Mouse (Mus musculus) spleen, postnatal 36 days (tissue): ENCODE measurements at regions not wholly inside any gene's neighbourhood (a gene's known extent, or its start where the extent isn't known, plus 50 kb on each side); places are given as distances from the start of the nearest gene placed in this dataset.

ENCODE experiments used
- DNase-seq, 2 experiments: peaks; one replicate each; pipeline ENCODE4 v3.0.0; 2022; ENCODE audit warnings: low spot score in 2 of 2, mixed read lengths in 1 of 2

- DNase-seq, result no peak
These were observed 56.2 kb downstream of the Gm26897 start for GRCm38 (mm10) chr5:111789904-111790303.

DNA sequence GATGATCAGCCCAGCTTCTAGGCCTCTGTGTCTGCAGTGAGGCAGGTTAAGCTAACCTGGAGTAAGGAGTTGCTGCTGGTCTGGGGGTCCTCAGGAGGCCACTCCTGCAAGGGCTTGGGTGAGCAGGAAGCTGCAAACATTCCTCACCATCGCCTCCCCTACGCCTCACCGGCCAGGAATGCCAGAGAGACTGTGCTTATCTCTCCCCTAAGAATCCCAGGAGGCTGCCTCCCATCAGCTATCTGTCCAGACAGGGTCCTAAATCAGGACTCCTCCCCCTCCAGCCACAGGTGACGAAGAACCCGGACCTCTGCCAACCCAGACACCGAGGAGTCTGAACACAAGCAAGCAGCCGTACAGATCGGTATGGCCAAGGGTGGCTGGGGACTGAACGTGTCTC, 56.8 kb downstream of the Gm26897 start:
- no peak for DNase-seq

- DNase-seq, result no peak
These were observed 57.4 kb downstream of the Gm26897 start for GRCm38 (mm10) chr5:111791089-111791561.

DNA sequence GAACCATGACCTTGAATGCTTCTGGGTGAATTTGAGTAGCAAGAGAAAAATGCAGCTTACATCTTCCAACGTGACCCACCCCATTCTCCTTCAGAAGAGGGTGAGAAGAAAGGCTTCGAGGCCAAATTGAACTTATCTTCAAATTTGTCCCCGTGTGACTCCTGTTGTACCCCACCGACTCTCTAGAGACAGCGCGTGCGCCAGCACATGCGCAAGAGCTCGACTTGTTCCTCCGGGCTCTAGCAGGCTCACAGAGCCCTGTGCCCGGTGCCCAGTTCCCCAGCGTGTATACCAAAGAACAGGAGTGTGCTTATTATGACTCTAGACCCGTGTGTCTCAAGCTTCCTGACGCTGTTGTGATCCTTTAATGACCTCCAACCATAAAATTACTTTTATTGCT, 59.0 kb downstream of the Gm26897 start:
- no peak for DNase-seq

GRCm38 (mm10) chr5:111793178-111793577, 59.5 kb downstream of the Gm26897 start:
- no peak for DNase-seq

DNA sequence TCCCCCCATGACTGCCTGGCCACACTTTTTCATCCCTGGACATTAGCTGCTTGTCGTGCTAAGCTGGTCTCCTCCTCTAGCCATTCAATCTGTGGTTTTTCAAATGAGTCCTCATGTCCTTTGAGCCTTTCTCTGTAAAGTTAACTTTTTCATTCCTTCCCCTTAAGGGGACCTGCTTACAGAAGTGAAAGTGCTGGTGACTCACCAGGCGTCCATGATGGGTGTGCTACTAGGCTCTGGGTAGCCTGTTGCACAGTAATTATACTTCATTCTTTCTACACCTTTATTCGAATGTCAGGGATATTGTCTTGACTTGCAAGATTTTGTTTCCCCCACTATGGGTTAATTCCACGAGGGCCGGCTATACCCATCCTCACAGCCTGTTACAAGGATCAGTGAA, 63.2 kb downstream of the Gm26897 start:
- DNase-seq, result no peak

DNA sequence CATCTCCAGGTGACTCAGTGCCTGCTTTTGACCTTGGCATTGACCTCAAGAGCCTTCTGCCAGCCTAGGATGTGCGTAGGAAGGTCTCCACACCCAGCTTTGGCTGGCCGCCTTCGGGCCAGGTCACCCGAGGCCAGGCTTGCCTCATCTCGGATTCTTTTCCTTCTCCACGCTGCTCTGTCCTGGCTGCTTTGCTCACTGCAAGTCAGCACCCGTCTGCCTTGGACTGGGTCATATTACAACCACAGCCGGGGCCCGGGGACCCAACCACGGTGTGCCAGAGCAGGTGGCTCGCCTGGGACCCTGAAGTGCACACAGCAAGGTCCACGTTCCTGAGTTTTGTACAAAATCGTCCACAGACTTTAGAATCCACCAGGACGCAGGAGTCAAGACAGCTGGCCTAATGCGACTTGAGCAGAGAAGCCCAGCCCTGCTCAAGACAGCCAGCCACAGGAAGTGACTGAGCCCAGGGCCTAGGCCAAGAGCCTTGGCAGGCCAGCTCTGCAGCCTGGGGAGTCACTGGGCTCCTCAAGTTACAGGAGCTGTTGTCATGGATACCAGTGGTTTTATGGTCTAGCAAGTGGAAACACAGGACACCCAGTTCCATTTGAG, 66.1 kb downstream of the Gm26897 start:
- DNase-seq, result no peak

GRCm38 (mm10) chr5:111800511-111800910, 66.8 kb downstream of the Gm26897 start:
- DNase-seq, result no peak

DNA sequence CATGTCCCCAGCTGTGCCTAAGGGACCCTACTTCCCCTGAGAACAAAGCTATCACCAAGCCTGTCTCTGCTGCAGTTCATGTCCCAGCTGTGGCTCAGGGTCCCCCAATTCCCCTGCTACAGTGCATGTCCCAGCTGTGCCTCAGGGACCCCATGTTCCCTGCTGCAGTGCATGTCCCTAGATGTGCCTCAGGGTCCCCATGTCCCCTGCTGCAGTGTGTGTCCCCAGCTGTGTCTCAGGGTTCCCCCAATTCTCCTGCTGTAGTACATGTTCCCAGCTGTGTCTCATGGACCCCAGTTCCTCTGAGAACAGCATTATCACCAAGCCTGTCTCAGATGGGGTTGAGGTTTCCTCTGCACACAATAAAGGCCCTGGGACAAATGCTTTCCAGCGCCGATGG, 67.3 kb downstream of the Gm26897 start:
- DNase-seq, result no peak

GRCm38 (mm10) chr5:111804542-111804941, 70.8 kb downstream of the Gm26897 start:
- DNase-seq, result no peak

DNA sequence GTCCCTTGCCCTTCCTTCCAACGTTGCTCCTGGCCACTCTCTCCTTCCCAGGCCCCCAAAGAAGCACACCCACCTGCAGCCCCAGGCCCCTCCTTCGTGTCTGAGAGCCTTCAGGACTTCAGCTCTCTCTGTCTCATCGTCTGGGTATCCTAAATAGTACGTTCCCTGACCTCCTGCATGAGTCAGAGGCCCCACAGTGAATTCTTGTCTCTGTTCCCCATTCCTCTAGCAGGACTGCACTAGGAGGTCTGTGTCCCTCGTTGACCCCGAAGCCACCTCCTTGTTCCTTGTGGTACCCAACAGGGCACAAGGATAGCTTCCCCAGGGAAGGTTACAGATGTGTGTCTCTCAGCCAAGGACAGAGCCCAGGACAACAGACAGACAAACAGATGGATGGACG, 71.4 kb downstream of the Gm26897 start:
- no peak for DNase-seq

DNA sequence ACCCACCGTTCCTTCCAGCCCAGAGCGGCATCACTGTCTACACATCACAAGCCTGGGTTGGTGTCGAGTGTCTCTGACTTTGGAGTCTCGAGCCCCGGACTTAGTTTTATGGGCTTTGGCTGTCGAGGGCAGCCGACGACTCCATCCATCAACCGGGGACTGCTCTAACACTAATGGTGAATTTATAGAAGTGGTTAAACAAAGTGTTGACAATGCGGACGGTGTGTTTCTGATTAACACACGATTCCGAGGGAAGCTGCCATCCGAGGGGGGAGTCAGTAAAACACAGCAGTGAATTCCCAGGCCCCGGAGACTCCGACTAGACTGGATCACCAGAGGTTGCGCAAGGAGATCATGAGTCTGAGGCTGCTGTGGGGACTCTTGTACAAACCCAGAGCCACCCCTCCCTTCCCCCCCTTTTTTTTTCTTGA, 72.1 kb downstream of the Gm26897 start:
- no peak for DNase-seq

DNA sequence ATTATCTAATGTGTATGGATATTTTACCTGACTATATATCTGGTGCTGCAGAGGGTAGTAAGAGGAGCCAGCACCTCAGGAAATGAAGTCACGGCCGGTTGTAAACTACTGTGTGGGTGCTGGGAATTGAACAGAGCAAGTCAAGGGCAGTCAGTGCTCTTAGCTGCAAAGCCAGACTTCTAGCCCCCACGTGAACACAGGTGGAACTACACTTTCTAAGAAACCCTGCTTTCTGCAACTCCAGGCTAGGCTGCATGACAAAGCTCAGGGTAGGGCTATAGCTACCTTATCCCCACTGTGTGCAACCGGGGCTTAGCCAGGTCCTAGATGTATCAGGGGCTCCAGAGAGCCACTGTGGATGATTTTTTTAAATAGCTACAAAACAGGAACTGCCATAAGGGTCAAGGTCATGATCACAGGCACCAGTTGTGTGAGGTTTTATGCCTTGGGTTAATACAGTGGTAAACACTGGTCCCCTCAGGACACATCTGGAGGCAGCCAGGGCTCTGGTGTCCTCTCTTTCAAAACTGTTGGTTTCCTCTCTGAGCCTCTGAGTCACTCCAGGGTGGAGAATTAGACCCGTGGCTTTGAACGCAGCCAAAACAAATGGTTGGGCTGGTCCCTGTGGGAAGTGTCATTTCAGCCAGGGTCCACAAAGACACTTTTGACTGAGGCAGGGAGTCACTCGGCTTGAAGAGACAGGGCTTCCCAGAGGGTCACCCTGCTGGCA, 76.5 kb downstream of the Gm26897 start:
- DNase-seq, result no peak

- no peak for DNase-seq
These were observed 78.9 kb downstream of the Gm26897 start for GRCm38 (mm10) chr5:111812581-111812980.

DNA sequence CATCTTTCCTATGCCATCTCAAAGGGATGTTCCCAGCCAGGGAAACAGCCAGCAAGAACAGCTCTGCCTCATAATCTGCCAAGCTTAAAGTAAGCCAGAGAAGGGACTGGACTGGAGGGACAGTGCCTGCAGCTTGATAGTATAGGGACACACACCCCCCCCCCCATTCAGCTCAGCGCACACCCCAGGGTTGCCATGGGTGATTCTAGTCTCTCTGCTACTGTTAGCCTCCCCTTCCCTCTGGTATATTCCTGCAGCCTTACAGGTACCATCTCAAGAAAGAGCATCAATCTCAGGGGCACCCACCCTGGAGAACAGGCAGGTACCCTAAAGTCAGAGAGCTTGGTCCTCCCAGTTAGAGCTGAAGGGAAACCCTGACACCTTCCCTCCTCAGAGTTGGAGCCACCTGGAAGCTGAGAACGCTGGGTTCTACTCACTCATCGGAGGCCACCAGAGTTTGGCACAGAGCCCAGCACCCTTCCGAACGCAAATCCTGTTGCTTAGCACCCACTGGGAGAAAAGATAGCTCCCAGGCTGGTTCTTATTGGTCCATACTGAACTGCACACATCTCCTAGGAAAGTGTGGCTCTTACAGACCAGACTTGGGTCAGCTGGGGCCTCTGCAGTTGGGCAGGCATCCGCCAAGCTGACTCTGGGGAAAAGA, 79.5 kb downstream of the Gm26897 start:
- no peak for DNase-seq

DNA sequence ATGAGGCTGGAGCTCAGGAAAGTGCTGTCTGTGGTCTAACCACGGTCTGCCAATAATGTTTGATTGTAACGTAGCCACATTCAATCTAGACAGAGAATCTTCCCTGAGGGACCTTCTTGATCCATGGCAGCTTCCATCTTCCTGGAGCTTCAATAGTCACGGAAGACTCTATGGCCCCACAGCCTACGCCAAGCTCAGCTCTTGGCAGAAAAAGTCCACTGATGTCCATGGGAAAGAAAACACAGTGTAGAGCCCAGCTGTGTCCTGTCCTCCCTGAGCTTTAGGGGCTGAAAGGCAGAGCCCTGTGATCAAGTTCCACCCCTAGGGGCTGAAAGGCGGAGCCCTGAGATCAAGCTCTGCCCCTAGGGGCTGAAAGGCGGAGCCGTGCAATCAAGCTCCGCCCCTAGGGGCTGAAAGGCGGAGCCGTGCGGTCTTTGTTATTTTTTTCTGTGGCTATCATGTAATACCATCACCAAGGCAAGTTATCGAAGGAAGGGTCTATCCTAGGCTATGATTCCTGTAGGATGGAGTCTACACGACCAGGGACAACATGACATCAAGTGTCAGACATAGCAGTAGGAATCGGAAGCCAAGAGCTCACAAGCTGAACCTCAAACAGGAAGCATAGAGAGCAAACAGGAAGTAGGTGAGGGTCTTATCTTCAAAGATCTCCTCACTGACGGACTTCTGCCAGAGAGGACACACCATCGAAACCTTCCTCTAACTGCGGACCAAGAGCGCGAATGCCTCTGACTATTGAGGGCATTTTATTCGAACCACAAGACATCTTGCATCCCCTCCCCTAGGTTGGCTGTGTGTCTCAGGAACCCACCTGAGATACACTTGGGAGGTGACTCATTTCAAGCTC, 81.4 kb downstream of the Gm26897 start:
- peak in 1 of 2 experiments; percentile 17 for DNase-seq

GRCm38 (mm10) chr5:111820963-111821362, 87.2 kb downstream of the Gm26897 start:
- DNase-seq, result no peak

GRCm38 (mm10) chr5:111822882-111823281, 89.2 kb downstream of the Gm26897 start:
- no peak for DNase-seq

GRCm38 (mm10) chr5:111823420-111823819, 89.7 kb downstream of the Gm26897 start:
- no peak for DNase-seq

- no peak for DNase-seq
These were observed 90.1 kb downstream of the Gm26897 start for GRCm38 (mm10) chr5:111823842-111824241.

DNA sequence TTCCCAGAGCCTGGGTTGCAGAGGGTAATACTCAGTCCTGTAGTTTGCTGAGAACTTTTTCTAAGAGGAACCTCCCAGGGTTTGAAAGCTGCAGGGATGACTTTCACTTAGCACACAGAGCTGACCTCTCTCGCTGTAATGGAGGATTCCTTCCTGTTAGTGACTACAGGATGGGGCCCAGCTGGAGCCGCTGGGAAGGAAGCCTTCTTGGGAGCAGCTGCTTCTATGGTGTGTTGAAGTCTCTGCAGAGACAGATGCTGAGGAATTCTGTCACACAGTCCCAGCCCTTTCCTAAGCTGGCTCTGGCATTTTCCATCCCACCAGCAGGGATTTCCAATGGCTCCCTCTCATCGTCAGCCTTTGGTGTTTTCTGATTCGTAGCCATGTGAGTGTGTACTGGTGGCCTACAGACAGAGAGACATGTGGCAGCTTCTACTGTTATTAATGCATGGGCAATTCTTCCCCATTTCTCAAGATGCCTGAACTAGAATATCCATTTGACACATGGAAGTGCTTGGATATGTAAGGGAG, 90.9 kb downstream of the Gm26897 start:
- no peak for DNase-seq

- no peak for DNase-seq
These were observed 96.2 kb downstream of the Gm26897 start for GRCm38 (mm10) chr5:111829891-111830290.
